9 mouse cellular contexts compared by ENCODE assay signal in genomic region chr17:36060829-36061228, GRCm38 (mm10). TPM values are rescaled to one million over a fixed set of nuclear protein-coding genes. Genes with fewer than 3 reads are reported as not detected.
DNase-seq lines count a peak whose midpoint lies in the region; ATAC-seq and TF ChIP-seq lines count a peak whose summit lies in the region.
"Had no signal": no experiment of that assay in that cellular context is flagged by ENCODE, and none has a peak within 500 bp of the region (broad histone marks: within the 10 kb centered on the region; RNA-seq: fewer than 3 reads in every experiment).

No protein-coding gene starts in this region.

- no peaks in the 10 kb centered on the region for H3K4me1 ChIP-seq in lung, embryonic 15.5 days
- H3K4me1 ChIP-seq: limb, embryonic 13.5 days had no signal

- 22% methylated on average over 2 of the region's 2 CpGs for WGBS in lung, embryonic 15.5 days

- H3K4me3 ChIP-seq in C2C12 (ENCODE audit: insufficient read depth, poor library complexity, severe bottlenecking): no peak overlapping the region
- no peak overlapping the region for H3K4me3 ChIP-seq in lung, embryonic 15.5 days
- H3K4me3 ChIP-seq: limb, embryonic 13.5 days had no signal

- DNase-seq in Muller cell, postnatal 12 days (ENCODE audit: inconsistent ontology term): peak; percentile 27
- DNase-seq in cerebellum, adult 9-11 months: peak; percentile 55
- peak; percentile 85 for DNase-seq in gastrocnemius, postnatal 14 days
- peak; percentile 91 to 93 for DNase-seq in kidney, postnatal 4 days
- DNase-seq in right cerebral cortex, postnatal 10 days (ENCODE audit: low spot score in 2 of 2): peak; percentile 89 to 94
- DNase-seq in urinary bladder, postnatal 14 days (ENCODE audit: low spot score): peak; percentile 93

- no peak overlapping the region for H3ac ChIP-seq in C2C12 (ENCODE audit: control insufficient read depth, insufficient read length, low read depth)

- peaks cover 32% of the 10 kb centered on the region for H3K27me3 ChIP-seq in C2C12 (ENCODE audit: control insufficient read depth, insufficient read depth, insufficient read length)
- no peaks in the 10 kb centered on the region for H3K27me3 ChIP-seq in lung, embryonic 15.5 days
- H3K27me3 ChIP-seq: limb, embryonic 13.5 days had no signal

- peak; percentile 57 for TF ChIP-seq CTCF in C2C12 (IDR thresholded peaks at IDR 0.05; ENCODE audit: control insufficient read depth, insufficient read depth, insufficient read length)

- H3K27ac ChIP-seq in lung, embryonic 15.5 days: no peak overlapping the region
- H3K27ac ChIP-seq: limb, embryonic 13.5 days had no signal

- no peak overlapping the region for H3K9ac ChIP-seq in lung, embryonic 15.5 days
- H3K9ac ChIP-seq: limb, embryonic 13.5 days had no signal

- H3K4me2 ChIP-seq in lung, embryonic 15.5 days: no peak overlapping the region
- H3K4me2 ChIP-seq: limb, embryonic 13.5 days had no signal

- ATAC-seq in lung, embryonic 15.5 days (ENCODE audit: borderline replicate concordance, extremely low read depth, low FRiP score, low TSS enrichment): 0 out of 2 replicates have a peak, but pooled peaks have one; percentile 19

- no peaks in the 10 kb centered on the region for H3K79me3 ChIP-seq in C2C12 (ENCODE audit: low read depth)

- H3K9me3 ChIP-seq in lung, embryonic 15.5 days: no peaks in the 10 kb centered on the region
- H3K9me3 ChIP-seq: limb, embryonic 13.5 days had no signal

- no peaks in the 10 kb centered on the region for H3K79me2 ChIP-seq in C2C12 (ENCODE audit: control insufficient read depth, insufficient read depth)

- intact Hi-C loops in gastrocnemius, postnatal 14 days (cut with DNase I; ENCODE audit: low total_unique reads): loop anchor here (10.0 kb wide), 2 partner anchors 74 to 134 kb away; partner anchors contain the start of gene H2-T3

- no peaks in the 10 kb centered on the region for H3K36me3 ChIP-seq in C2C12 (ENCODE audit: control insufficient read depth, insufficient read depth)
- no peaks in the 10 kb centered on the region for H3K36me3 ChIP-seq in lung, embryonic 15.5 days
- H3K36me3 ChIP-seq: limb, embryonic 13.5 days had no signal

TF ChIP-seq in C2C12, 6 proteins besides CTCF, POLR2A, EP300 and RAD21:
- TF ChIP-seq MAX (IDR thresholded peaks at IDR 0.05): no peak
- TF ChIP-seq CEBPB (IDR thresholded peaks at IDR 0.05; ENCODE audit: low read depth): no peak
- no peak for TF ChIP-seq USF1 (IDR thresholded peaks at IDR 0.05; ENCODE audit: low read depth)
- no peak for TF ChIP-seq FOSL1 (IDR thresholded peaks at IDR 0.05; ENCODE audit: insufficient read depth, low read length, poor library complexity, severe bottlenecking)
- no peak for TF ChIP-seq MYOG (IDR thresholded peaks at IDR 0.05; ENCODE audit: control insufficient read depth, extremely low read depth, insufficient read length)
- TF ChIP-seq MYOD1 (IDR thresholded peaks at IDR 0.05; ENCODE audit: control insufficient read depth, insufficient read length, low read depth): no peak

RNA-seq across cellular contexts. Expression of gene Gm11127, which starts 2.7 kb away (rescaled TPM):
- 0.18 TPM for polyA plus RNA-seq in C2C12 (2012; fragmentation: generic; extraction: Trizol)
- 1 to 10 TPM in 1 of 2 experiments, under 1 TPM in 1; 0.92 to 1.0 TPM for total RNA-seq in gastrocnemius, postnatal 14 days (2021)
- not detected in 2 replicates for polyA plus RNA-seq in lung, embryonic 15.5 days (2015; fragmentation: Nextera tagmentation; extraction: Ambion mirVana)
- polyA plus RNA-seq: limb, embryonic 13.5 days had no signal

RNA-seq across cellular contexts. Expression of gene Gm6034, which starts 18.1 kb away (rescaled TPM):
- not detected for polyA plus RNA-seq in C2C12 (2012; fragmentation: generic; extraction: Trizol)
- total RNA-seq in gastrocnemius, postnatal 14 days (2021): not detected
- not detected in 2 replicates for polyA plus RNA-seq in lung, embryonic 15.5 days (2015; fragmentation: Nextera tagmentation; extraction: Ambion mirVana)
- polyA plus RNA-seq: limb, embryonic 13.5 days had no signal

RNA-seq across cellular contexts. Expression of gene H2-T22, which starts 18.3 kb away (rescaled TPM):
- polyA plus RNA-seq in C2C12 (2012; fragmentation: generic; extraction: Trizol): 21.7 TPM
- 1 to 10 TPM; 5.7 to 6.3 TPM for total RNA-seq in gastrocnemius, postnatal 14 days (2021)
- polyA plus RNA-seq in lung, embryonic 15.5 days (2015; fragmentation: Nextera tagmentation; extraction: Ambion mirVana): 16.1 and 18.4 TPM in 2 replicates

RNA-seq across cellular contexts. Expression of gene H2-T23, which starts 28.2 kb away (rescaled TPM):
- 7.0 TPM for polyA plus RNA-seq in C2C12 (2012; fragmentation: generic; extraction: Trizol)
- total RNA-seq in gastrocnemius, postnatal 14 days (2021): 1 to 10 TPM; 6.4 to 7.7 TPM
- polyA plus RNA-seq in lung, embryonic 15.5 days (2015; fragmentation: Nextera tagmentation; extraction: Ambion mirVana): 6.1 and 8.4 TPM in 2 replicates

RNA-seq across cellular contexts. Expression of gene H2-T24, which starts 40.5 kb away (rescaled TPM):
- 0.16 TPM for polyA plus RNA-seq in C2C12 (2012; fragmentation: generic; extraction: Trizol)
- under 1 TPM; 0.62 to 0.93 TPM for total RNA-seq in gastrocnemius, postnatal 14 days (2021)
- polyA plus RNA-seq in lung, embryonic 15.5 days (2015; fragmentation: Nextera tagmentation; extraction: Ambion mirVana): 2.2 and 3.2 TPM in 2 replicates

Comparison
In these comparisons a context has a peak if more than half of its experiments do, and no peak if none do; other contexts are left out.
1. DNase-seq: peak in every context shown above with its lines; median percentile 93 in urinary bladder, postnatal 14 days; 92 in kidney, postnatal 4 days; 92 in right cerebral cortex, postnatal 10 days; 85 in gastrocnemius, postnatal 14 days; 55 in cerebellum, adult 9-11 months; 27 in Muller cell, postnatal 12 days.